Mouse (Mus musculus): ENCODE measurements at regions not wholly inside any gene's neighbourhood (a gene's known extent, or its start where the extent isn't known, plus 50 kb on each side); places are given as distances from the start of the nearest gene placed in this dataset.

GRCm38 (mm10) chr13:99049699-99050098 is 65.3 kb upstream of the 1700024P04Rik start:
- H3K9ac ChIP-seq (ENCODE audit: low read depth, low read length, severe bottlenecking), result no peak overlapping the region
- no peak overlapping the region for H3K4me3 ChIP-seq (replicated peaks; ENCODE audit: low read length)
- DNase-seq (ENCODE audit: low spot score), result no peak
- H3K27me3 ChIP-seq (ENCODE audit: control insufficient read depth, insufficient read depth, low read length), result no peaks in the 10 kb centered on the region
- WGBS, result 33% methylated on average over 4 of the region's 4 CpGs
- no peaks in the 10 kb centered on the region for H3K36me3 ChIP-seq (ENCODE audit: control insufficient read depth, insufficient read depth, low read length)
- H3K27ac ChIP-seq (replicated peaks; ENCODE audit: low read depth, low read length), result no peak overlapping the region
- no peak for TF ChIP-seq POLR2A (IDR thresholded peaks at IDR 0.05; ENCODE audit: borderline replicate concordance, extremely low read depth, insufficient read depth, insufficient read length)
- no peaks in the 10 kb centered on the region for H3K9me3 ChIP-seq (ENCODE audit: control insufficient read depth, low read length)
- no peak for ATAC-seq (ENCODE audit: low FRiP score, low read depth)
- H3K4me1 ChIP-seq (ENCODE audit: control insufficient read depth, insufficient read depth, low read length), result no peaks in the 10 kb centered on the region
- H3K4me2 ChIP-seq (replicated peaks; ENCODE audit: low read depth, low read length, severe bottlenecking), result no peak overlapping the region

- H3K9ac ChIP-seq (ENCODE audit: low read depth, low read length, severe bottlenecking), result no peak overlapping the region
- DNase-seq (ENCODE audit: low spot score), result no peak
- WGBS, result 78% methylated on average over 5 of the region's 5 CpGs
Observed at GRCm38 (mm10) chr13:99048651-99049100, 64.3 kb upstream of the 1700024P04Rik start.

DNA sequence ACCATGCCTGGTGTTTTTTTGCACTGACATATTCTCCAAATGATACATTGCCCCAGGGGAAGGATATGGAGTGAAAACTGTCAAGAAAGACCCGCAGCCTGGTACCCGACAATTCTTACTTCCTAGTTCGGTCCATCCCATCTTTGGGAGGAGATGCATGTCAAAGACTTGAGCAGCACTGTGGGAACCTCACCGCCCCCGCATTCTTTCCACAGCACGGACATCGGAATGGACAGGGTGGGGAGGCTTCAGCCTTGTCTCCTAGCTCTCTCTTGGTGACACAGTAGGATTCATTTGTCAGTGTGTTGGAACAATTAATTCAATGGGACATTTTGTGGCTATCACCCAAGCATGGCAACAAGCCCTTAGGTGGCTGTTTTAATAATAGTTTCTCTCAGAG is 62.9 kb upstream of the 1700024P04Rik start:
- Histone ChIP-seq H3K4me1 (ENCODE audit: control insufficient read depth, insufficient read depth, low read length) (no peaks in the 10 kb centered on the region), H3K27me3 (ENCODE audit: control insufficient read depth, insufficient read depth, low read length) (no peaks in the 10 kb centered on the region), H3K9ac (ENCODE audit: low read depth, low read length, severe bottlenecking) (no peak overlapping the region), H3K36me3 (ENCODE audit: control insufficient read depth, insufficient read depth, low read length) (no peaks in the 10 kb centered on the region), H3K27ac (replicated peaks; ENCODE audit: low read depth, low read length) (no peak overlapping the region), H3K4me3 (replicated peaks; ENCODE audit: low read length) (no peak overlapping the region), H3K9me3 (ENCODE audit: control insufficient read depth, low read length) (no peaks in the 10 kb centered on the region), H3K4me2 (replicated peaks; ENCODE audit: low read depth, low read length, severe bottlenecking) (no peak overlapping the region)
- no peak for DNase-seq (ENCODE audit: low spot score)
- ATAC-seq (ENCODE audit: low FRiP score, low read depth), result no peak
- TF ChIP-seq POLR2A (IDR thresholded peaks at IDR 0.05; ENCODE audit: borderline replicate concordance, extremely low read depth, insufficient read depth, insufficient read length), result no peak
- WGBS, result 79% methylated on average over 7 of the region's 7 CpGs

More at GRCm38 (mm10) chr13:99048651-99049100, 64.3 kb upstream of the 1700024P04Rik start:
- no peak for ATAC-seq (ENCODE audit: low FRiP score, low read depth)
- Histone ChIP-seq H3K4me3 (replicated peaks; ENCODE audit: low read length) (no peak overlapping the region), H3K4me1 (ENCODE audit: control insufficient read depth, insufficient read depth, low read length) (no peaks in the 10 kb centered on the region), H3K27ac (replicated peaks; ENCODE audit: low read depth, low read length) (no peak overlapping the region), H3K27me3 (ENCODE audit: control insufficient read depth, insufficient read depth, low read length) (no peaks in the 10 kb centered on the region), H3K9me3 (ENCODE audit: control insufficient read depth, low read length) (no peaks in the 10 kb centered on the region), H3K4me2 (replicated peaks; ENCODE audit: low read depth, low read length, severe bottlenecking) (no peak overlapping the region), H3K36me3 (ENCODE audit: control insufficient read depth, insufficient read depth, low read length) (no peaks in the 10 kb centered on the region)
- TF ChIP-seq POLR2A (IDR thresholded peaks at IDR 0.05; ENCODE audit: borderline replicate concordance, extremely low read depth, insufficient read depth, insufficient read length), result no peak

- Histone ChIP-seq H3K27me3 (ENCODE audit: control insufficient read depth, insufficient read depth, low read length) (no peaks in the 10 kb centered on the region), H3K9ac (ENCODE audit: low read depth, low read length, severe bottlenecking) (no peak overlapping the region), H3K36me3 (ENCODE audit: control insufficient read depth, insufficient read depth, low read length) (no peaks in the 10 kb centered on the region), H3K4me3 (replicated peaks; ENCODE audit: low read length) (no peak overlapping the region), H3K9me3 (ENCODE audit: control insufficient read depth, low read length) (no peaks in the 10 kb centered on the region), H3K4me1 (ENCODE audit: control insufficient read depth, insufficient read depth, low read length) (no peaks in the 10 kb centered on the region), H3K27ac (replicated peaks; ENCODE audit: low read depth, low read length) (no peak overlapping the region), H3K4me2 (replicated peaks; ENCODE audit: low read depth, low read length, severe bottlenecking) (no peak overlapping the region)
- DNase-seq (ENCODE audit: low spot score), result no peak
- WGBS, result 74% methylated on average over 1 of the region's 1 CpGs
- no peak for TF ChIP-seq POLR2A (IDR thresholded peaks at IDR 0.05; ENCODE audit: borderline replicate concordance, extremely low read depth, insufficient read depth, insufficient read length)
- ATAC-seq (ENCODE audit: low FRiP score, low read depth), result no peak
Observed at GRCm38 (mm10) chr13:99046737-99047136, 62.4 kb upstream of the 1700024P04Rik start.

DNA sequence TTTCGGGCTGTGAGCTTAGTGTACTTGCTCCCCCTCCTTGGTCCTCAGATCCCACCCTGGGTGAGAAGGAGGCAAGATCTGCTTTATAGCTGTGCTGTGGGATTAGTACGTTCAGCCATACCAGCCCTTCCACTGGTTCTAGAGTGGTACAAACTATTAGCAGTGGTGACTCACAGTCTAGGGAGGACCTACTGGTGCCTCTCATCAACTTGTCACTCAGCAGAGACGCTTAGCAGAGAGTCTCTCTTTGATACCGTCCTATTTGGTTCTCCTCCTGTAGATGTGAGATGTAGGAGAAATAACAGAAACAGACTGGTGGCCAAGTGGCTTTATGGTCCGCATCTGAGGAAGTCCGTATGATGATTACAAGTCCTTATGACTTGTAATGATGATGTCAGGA is 57.7 kb upstream of the 1700024P04Rik start:
- no peak overlapping the region for H3K9ac ChIP-seq (ENCODE audit: low read depth, low read length, severe bottlenecking)
- no peak for TF ChIP-seq POLR2A (IDR thresholded peaks at IDR 0.05; ENCODE audit: borderline replicate concordance, extremely low read depth, insufficient read depth, insufficient read length)
- H3K9me3 ChIP-seq (ENCODE audit: control insufficient read depth, low read length), result no peaks in the 10 kb centered on the region
- H3K4me1 ChIP-seq (ENCODE audit: control insufficient read depth, insufficient read depth, low read length), result 0 out of 2 replicates have a peak, but pooled peaks cover 5% of the 10 kb centered on the region
- ATAC-seq (ENCODE audit: low FRiP score, low read depth) (no peak), DNase-seq (ENCODE audit: low spot score) (no peak)
- no peak overlapping the region for H3K27ac ChIP-seq (replicated peaks; ENCODE audit: low read depth, low read length)
- no peaks in the 10 kb centered on the region for H3K27me3 ChIP-seq (ENCODE audit: control insufficient read depth, insufficient read depth, low read length)
- H3K4me2 ChIP-seq (replicated peaks; ENCODE audit: low read depth, low read length, severe bottlenecking), result no peak overlapping the region
- 85% methylated on average over 6 of the region's 6 CpGs for WGBS
- no peak overlapping the region for H3K4me3 ChIP-seq (replicated peaks; ENCODE audit: low read length)
- H3K36me3 ChIP-seq (ENCODE audit: control insufficient read depth, insufficient read depth, low read length), result no peaks in the 10 kb centered on the region

GRCm38 (mm10) chr13:99041256-99041655 is 56.9 kb upstream of the 1700024P04Rik start:
- H3K27me3 ChIP-seq (ENCODE audit: control insufficient read depth, insufficient read depth, low read length), result no peaks in the 10 kb centered on the region
- no peak overlapping the region for H3K4me3 ChIP-seq (replicated peaks; ENCODE audit: low read length)
- no peak for TF ChIP-seq POLR2A (IDR thresholded peaks at IDR 0.05; ENCODE audit: borderline replicate concordance, extremely low read depth, insufficient read depth, insufficient read length)
- ATAC-seq (ENCODE audit: low FRiP score, low read depth) (no peak), DNase-seq (ENCODE audit: low spot score) (no peak)
- 87% methylated on average over 6 of the region's 6 CpGs for WGBS
- H3K9ac ChIP-seq (ENCODE audit: low read depth, low read length, severe bottlenecking), result no peak overlapping the region
- H3K4me2 ChIP-seq (replicated peaks; ENCODE audit: low read depth, low read length, severe bottlenecking), result no peak overlapping the region
- no peaks in the 10 kb centered on the region for H3K36me3 ChIP-seq (ENCODE audit: control insufficient read depth, insufficient read depth, low read length)
- no peak overlapping the region for H3K27ac ChIP-seq (replicated peaks; ENCODE audit: low read depth, low read length)
- H3K9me3 ChIP-seq (ENCODE audit: control insufficient read depth, low read length), result no peaks in the 10 kb centered on the region
- H3K4me1 ChIP-seq (ENCODE audit: control insufficient read depth, insufficient read depth, low read length), result 0 out of 2 replicates have a peak, but pooled peaks cover 5% of the 10 kb centered on the region
